Mouse (Mus musculus) G1E (cell line): ENCODE results near the gene Itpk1.

Source experiments
- CTCF ChIP-seq: IDR thresholded peaks from 2 replicates; pipeline ENCODE4 v1.5.1; 2012; ENCODE audit warnings: low read depth, low read length, inconsistent platforms, mixed read lengths
- GATA1 ChIP-seq: IDR thresholded peaks from 2 replicates; pipeline ENCODE4 v1.6.1; 2012; ENCODE audit warnings: borderline replicate concordance, low read length, inconsistent platforms, mixed read lengths
- GATA2 ChIP-seq: IDR thresholded peaks from 2 replicates; pipeline ENCODE4 v1.6.1; 2012; ENCODE audit warnings: low read depth, low read length, inconsistent platforms, borderline replicate concordance
- POLR2AphosphoS5 ChIP-seq: IDR thresholded peaks from 2 replicates; pipeline ENCODE4 v1.6.1; 2012; ENCODE audit warnings: low read depth, low read length, inconsistent platforms; ENCODE audit not compliant: insufficient replicate concordance
- TAL1 ChIP-seq: conservative IDR thresholded peaks from 2 replicates; pipeline ENCODE4 v1.6.1; 2012; ENCODE audit warnings: low read depth, low read length, inconsistent platforms, mixed read lengths

- TF ChIP-seq CTCF (no peak), GATA1 (no peak), POLR2AphosphoS5 (no peak), TAL1 (no peak), GATA2 (no peak)
These were observed 113.9 kb downstream of the Itpk1 start for GRCm38 (mm10) chr12:102590711-102591360.
